Mouse (Mus musculus) embryonic facial prominence, embryonic 14.5 days (tissue): Measurements from ENCODE around the gene Spats2. TPM values are rescaled to one million over a fixed set of nuclear protein-coding genes. Genes with fewer than 3 reads are reported as not detected.
"Not testable (repeated sequence)": the region's sequence is repeated elsewhere in the genome, so short reads cannot be mapped to it uniquely, and the experiment has no call there.

Experiments used
- ATAC-seq: fragments of 200-750 bp; cut with Nextera tagmentation; 2 replicates; pipeline ENCODE4 v1.8.0; 2017; ENCODE audit warnings: low read depth, moderate number of reproducible peaks, moderate TSS enrichment
- DNase-seq: peaks from one replicate; pipeline ENCODE4 v3.0.0-alpha.2; 2015; ENCODE audit warnings: low spot score
- H3K27ac ChIP-seq: fragments of 300-500 bp; sonication (generic); replicated peaks from 2 replicates; pipeline ENCODE4 v1.5.1; 2014; ENCODE audit warnings: low read depth, mild to moderate bottlenecking, low read length, moderate library complexity
- H3K27me3 ChIP-seq: fragments of 300-500 bp; sonication (generic); replicated peaks from 2 replicates; pipeline ENCODE4 v1.6.1; 2014; ENCODE audit warnings: low read length; ENCODE audit not compliant: control insufficient read depth, insufficient read depth
- H3K36me3 ChIP-seq: fragments of 300-500 bp; sonication (generic); 2 replicates; pipeline ENCODE4 v1.6.1; 2014; ENCODE audit warnings: low read length, mixed read lengths; ENCODE audit not compliant: control insufficient read depth, insufficient read depth
- H3K4me1 ChIP-seq: fragments of 300-500 bp; sonication (generic); 2 replicates; pipeline ENCODE4 v1.6.1; 2014; ENCODE audit warnings: antibody characterized with exemption, low read length; ENCODE audit not compliant: control insufficient read depth, insufficient read depth
- H3K4me2 ChIP-seq: fragments of 300-500 bp; sonication (generic); 2 replicates; pipeline ENCODE4 v1.6.1; 2014; ENCODE audit warnings: low read depth, mild to moderate bottlenecking, low read length, moderate library complexity, mixed read lengths
- H3K4me3 ChIP-seq: fragments of 300-500 bp; sonication (generic); 2 replicates; pipeline ENCODE4 v1.5.1; 2014; ENCODE audit warnings: low read depth, mild to moderate bottlenecking, low read length
- H3K9ac ChIP-seq: fragments of 300-500 bp; sonication (generic); 2 replicates; pipeline ENCODE4 v1.6.1; 2014; ENCODE audit warnings: low read depth, mild to moderate bottlenecking, low read length, moderate library complexity, mixed read lengths
- H3K9me3 ChIP-seq: fragments of 300-500 bp; sonication (generic); 2 replicates; pipeline ENCODE4 v1.6.1; 2016; ENCODE audit warnings: low read length; ENCODE audit not compliant: control insufficient read depth
- WGBS: fragments of 180-500 bp; shearing (Covaris S2); extraction: QIAGEN DNeasy Blood & Tissue Kit; methylation state at CpG from one replicate; pipeline ENCODE4 v1.1.7; 2014; 5-methylcytosine and 5-hydroxymethylcytosine counted together
- polyA plus RNA-seq: library from polyadenylated mRNA; unstranded; fragments of >200 nt; fragmentation: Nextera tagmentation; extraction: Ambion mirVana; gene quantifications from 2 replicates; pipeline ENCODE4 v1.2.1, GENCODE M21; 2014

Spats2 gene
- polyA plus RNA-seq, 1 experiment from 2014 or later = 35.5 TPM

- no peak overlapping the region for H3K4me3 ChIP-seq
- DNase-seq = no peak
- no peaks in the 10 kb centered on the region for H3K27me3 ChIP-seq
- no peak overlapping the region for H3K4me2 ChIP-seq
- H3K9me3 ChIP-seq = 0 out of 2 replicates have a peak, but pooled peaks cover 3% of the 10 kb centered on the region
- no peak overlapping the region for H3K9ac ChIP-seq
- H3K36me3 ChIP-seq = peaks cover 11% of the 10 kb centered on the region
- no peak overlapping the region for H3K27ac ChIP-seq
- no peak for ATAC-seq
- 89% methylated on average over 5 of the region's 5 CpGs for WGBS
- H3K4me1 ChIP-seq = no peaks in the 10 kb centered on the region
Measured at GRCm38 (mm10) chr15:99138389-99138788, 12.7 kb downstream of the Spats2 start.

DNA sequence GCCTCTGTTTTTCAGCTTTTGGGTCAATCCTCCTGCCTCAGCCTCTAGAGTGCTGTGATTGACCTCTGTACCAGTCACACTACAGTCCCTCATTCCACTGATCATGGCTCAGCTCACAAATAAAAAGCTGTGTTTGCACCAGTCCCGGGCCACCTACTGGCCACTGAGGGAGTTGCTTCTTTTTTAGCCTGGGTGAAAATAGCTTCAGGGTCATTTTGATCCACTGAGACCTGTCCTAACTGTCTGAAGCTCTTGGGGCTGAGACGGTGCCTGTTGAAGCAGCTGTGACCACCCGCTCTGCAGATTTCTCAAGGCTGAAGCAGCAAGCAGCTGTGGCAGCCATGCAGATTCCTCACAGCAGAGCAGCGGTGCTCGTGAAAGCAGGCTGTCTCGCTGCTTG lies 14.0 kb downstream of the Spats2 start:
- 62% methylated on average over 6 of the region's 6 CpGs for WGBS
- ATAC-seq (peak; percentile 22; the same call in 1 of the 2 replicates), DNase-seq (peak; percentile 49)
- H3K4me3 ChIP-seq = no peak overlapping the region
- H3K27ac ChIP-seq = no peak overlapping the region
- no peaks in the 10 kb centered on the region for H3K4me1 ChIP-seq
- H3K9ac ChIP-seq = no peak overlapping the region
- no peaks in the 10 kb centered on the region for H3K27me3 ChIP-seq
- H3K9me3 ChIP-seq = 0 out of 2 replicates have a peak, but pooled peaks cover 3% of the 10 kb centered on the region
- no peak overlapping the region for H3K4me2 ChIP-seq
- H3K36me3 ChIP-seq = peaks cover 11% of the 10 kb centered on the region

DNA sequence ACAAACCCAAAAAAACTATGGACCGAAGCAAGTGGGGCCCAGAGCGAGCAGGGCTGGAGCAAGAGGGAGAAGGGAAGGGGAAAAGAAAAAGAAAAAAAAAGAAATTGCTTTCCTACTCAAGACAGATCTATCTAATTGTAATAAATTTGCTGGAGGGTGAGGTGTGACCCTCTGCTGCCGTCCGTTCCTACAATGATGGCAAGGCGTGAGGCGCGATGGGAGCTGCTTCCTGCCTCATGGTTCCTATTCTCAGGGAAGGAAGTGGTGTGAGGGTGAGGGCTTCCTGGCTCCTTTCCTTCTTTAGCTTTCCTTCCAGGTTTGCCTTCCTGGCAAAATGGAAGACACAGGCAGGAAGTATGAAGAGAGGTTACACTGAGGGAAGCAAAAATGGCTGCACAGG lies 24.8 kb downstream of the Spats2 start:
- Histone ChIP-seq H3K27me3 (no peaks in the 10 kb centered on the region), H3K36me3 (peaks cover 58% of the 10 kb centered on the region), H3K9ac (no peak overlapping the region), H3K27ac (no peak overlapping the region), H3K4me1 (no peaks in the 10 kb centered on the region), H3K4me3 (no peak overlapping the region), H3K9me3 (no peaks in the 10 kb centered on the region), H3K4me2 (no peak overlapping the region)
- WGBS = 93% methylated on average over 7 of the region's 7 CpGs
- ATAC-seq = no peak
- no peak for DNase-seq

DNA sequence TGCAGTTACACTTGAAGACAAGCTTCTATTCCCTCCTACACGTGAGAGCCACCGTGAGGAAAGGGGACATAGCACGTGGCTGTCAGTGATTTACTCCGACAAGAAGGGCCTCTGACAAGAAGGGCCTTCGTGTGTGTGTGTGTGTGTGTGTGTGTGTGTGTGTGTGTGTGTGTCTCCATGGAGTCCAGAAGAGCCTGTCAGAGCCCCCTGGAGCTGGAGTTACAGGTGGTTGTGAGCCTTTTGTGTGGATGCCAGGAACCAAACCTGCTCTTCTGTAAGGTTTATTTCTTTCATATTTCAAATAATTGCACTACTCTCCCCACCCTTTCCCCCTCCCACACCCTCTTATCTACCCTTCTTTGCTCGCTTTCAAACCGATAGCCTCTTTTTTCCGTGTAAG lies 25.6 kb downstream of the Spats2 start:
- Histone ChIP-seq H3K36me3 (peaks cover 50% of the 10 kb centered on the region), H3K4me3 (no peak overlapping the region), H3K4me2 (no peak overlapping the region), H3K27ac (no peak overlapping the region), H3K27me3 (no peaks in the 10 kb centered on the region), H3K9me3 (no peaks in the 10 kb centered on the region), H3K9ac (no peak overlapping the region), H3K4me1 (no peaks in the 10 kb centered on the region)
- 79% methylated on average over 8 of the region's 8 CpGs for WGBS
- DNase-seq (no peak), ATAC-seq (no peak)

DNA sequence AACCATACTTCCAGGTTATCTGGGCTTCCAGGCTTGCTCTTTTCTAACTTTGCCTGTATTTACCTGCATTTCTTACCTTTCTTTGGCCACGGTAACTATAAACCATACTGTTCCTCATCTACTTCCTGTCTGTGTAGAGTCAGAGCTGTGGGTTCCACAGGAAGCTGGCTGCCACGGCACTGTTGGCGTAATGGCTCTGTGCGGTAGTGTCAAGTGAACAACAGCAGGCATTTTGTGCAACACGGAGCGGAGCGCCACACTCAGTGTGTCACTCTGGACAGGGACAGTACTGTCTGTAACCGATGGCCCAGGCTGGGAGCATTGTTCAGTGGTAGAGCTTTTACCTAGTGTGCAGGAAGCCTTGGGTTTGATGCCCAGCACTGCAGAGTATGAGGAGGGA lies 27.8 kb downstream of the Spats2 start:
- H3K27me3 ChIP-seq = no peaks in the 10 kb centered on the region
- H3K4me1 ChIP-seq = no peaks in the 10 kb centered on the region
- 90% methylated on average over 8 of the region's 8 CpGs for WGBS
- ATAC-seq = no peak
- no peaks in the 10 kb centered on the region for H3K9me3 ChIP-seq
- H3K9ac ChIP-seq = no peak overlapping the region
- no peak for DNase-seq
- H3K36me3 ChIP-seq = peaks cover 36% of the 10 kb centered on the region
- no peak overlapping the region for H3K4me3 ChIP-seq
- no peak overlapping the region for H3K4me2 ChIP-seq
- H3K27ac ChIP-seq = no peak overlapping the region

- not testable (repeated sequence) for H3K9me3 ChIP-seq, H3K4me1 ChIP-seq, H3K4me3 ChIP-seq, H3K9ac ChIP-seq, DNase-seq, H3K27me3 ChIP-seq, H3K4me2 ChIP-seq, ATAC-seq, H3K27ac ChIP-seq
- WGBS = 89% methylated on average over 10 of the region's 10 CpGs
- H3K36me3 ChIP-seq = peaks cover 28% of the 10 kb centered on the region
Measured at GRCm38 (mm10) chr15:99154515-99154914, 28.8 kb downstream of the Spats2 start.

- no peak overlapping the region for H3K27ac ChIP-seq
- DNase-seq = peak; percentile 22
- WGBS = 70% methylated on average over 12 of the region's 12 CpGs
- H3K4me1 ChIP-seq = no peaks in the 10 kb centered on the region
- H3K4me2 ChIP-seq = no peak overlapping the region
- no peaks in the 10 kb centered on the region for H3K9me3 ChIP-seq
- no peaks in the 10 kb centered on the region for H3K27me3 ChIP-seq
- no peak overlapping the region for H3K4me3 ChIP-seq
- no peak for ATAC-seq
- no peak overlapping the region for H3K9ac ChIP-seq
- peaks cover 27% of the 10 kb centered on the region for H3K36me3 ChIP-seq
Measured at GRCm38 (mm10) chr15:99163512-99164365, 38.0 kb downstream of the Spats2 start.

DNA sequence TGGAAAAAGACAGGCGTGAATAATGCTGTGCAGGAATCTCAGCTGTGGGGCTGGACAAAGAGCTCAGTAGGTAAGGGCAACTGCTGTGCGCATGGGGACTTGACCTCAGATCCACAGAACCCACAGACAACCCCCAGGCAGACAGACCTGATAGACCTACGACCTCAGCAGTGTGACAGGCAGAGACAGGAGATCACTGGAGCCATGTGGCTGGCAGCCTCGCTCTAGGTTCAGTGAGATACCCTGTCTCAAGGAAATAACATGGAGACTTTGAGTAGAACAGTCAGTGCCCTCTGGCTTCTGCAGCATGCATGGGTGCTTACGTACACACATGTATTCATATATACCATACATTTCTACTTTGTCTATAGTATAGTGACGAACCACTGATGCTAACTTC lies 46.4 kb downstream of the Spats2 start:
- Histone ChIP-seq H3K4me2 (no peak overlapping the region), H3K27ac (no peak overlapping the region), H3K27me3 (no peaks in the 10 kb centered on the region), H3K9ac (no peak overlapping the region), H3K4me3 (no peak overlapping the region), H3K9me3 (no peaks in the 10 kb centered on the region), H3K36me3 (peaks cover 57% of the 10 kb centered on the region), H3K4me1 (no peaks in the 10 kb centered on the region)
- ATAC-seq (no peak), DNase-seq (no peak)
- 90% methylated on average over 6 of the region's 6 CpGs for WGBS

DNA sequence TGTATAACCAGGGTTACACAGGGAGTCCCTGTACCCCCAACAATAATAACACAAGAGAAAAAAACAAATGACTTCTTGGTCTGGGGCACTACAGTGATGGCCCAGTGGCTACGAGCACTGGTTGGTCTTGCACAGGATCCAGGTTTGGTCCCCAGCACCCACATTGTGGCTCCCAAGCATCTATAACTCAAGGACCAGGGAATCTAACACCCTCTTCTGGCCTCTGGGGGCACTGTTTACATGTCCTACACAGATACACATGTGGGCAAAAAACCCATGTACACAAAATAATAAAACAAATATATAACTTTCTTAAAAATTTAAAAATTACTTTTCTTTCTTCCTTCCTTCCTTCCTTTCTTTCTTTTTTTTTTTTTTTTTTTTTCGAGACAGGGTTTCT lies 53.9 kb downstream of the Spats2 start:
- no peaks in the 10 kb centered on the region for H3K4me1 ChIP-seq
- ATAC-seq (no peak), DNase-seq (no peak)
- H3K27me3 ChIP-seq = no peaks in the 10 kb centered on the region
- peaks cover 80% of the 10 kb centered on the region for H3K36me3 ChIP-seq
- H3K27ac ChIP-seq = no peak overlapping the region
- WGBS = 90% methylated on average over 1 of the region's 2 CpGs
- H3K9ac ChIP-seq = no peak overlapping the region
- no peak overlapping the region for H3K4me2 ChIP-seq
- H3K4me3 ChIP-seq = no peak overlapping the region
- H3K9me3 ChIP-seq = no peaks in the 10 kb centered on the region
